Mouse (Mus musculus) frontal cortex, postnatal 10 days (tissue): ENCODE results near the gene Tgfb3.
A peak's percentile ranks its signal among the peaks of the same experiment; 100 is the strongest.

Source experiments
- DNase-seq, 2 experiments: peaks; one replicate each; pipeline ENCODE4 v3.0.0; 2022; ENCODE audit warnings: low spot score in 2 of 2, mixed read lengths in 1 of 2

Gene Tgfb3

GRCm38 (mm10) chr12:86079202-86079667 is 394 bp upstream of the Tgfb3 start:
- peak; percentile 77 to 90 for DNase-seq

- no peak for DNase-seq
Observed at GRCm38 (mm10) chr12:86078176-86078552, 677 bp downstream of the Tgfb3 start.

GRCm38 (mm10) chr12:86077736-86078135 is 1.1 kb downstream of the Tgfb3 start:
- no peak for DNase-seq

- no peak for DNase-seq
Observed at GRCm38 (mm10) chr12:86077322-86077721, 1.5 kb downstream of the Tgfb3 start.

GRCm38 (mm10) chr12:86076321-86076901 is 2.4 kb downstream of the Tgfb3 start:
- DNase-seq, result no peak

- DNase-seq, result no peak
Observed at GRCm38 (mm10) chr12:86075358-86075757, 3.5 kb downstream of the Tgfb3 start.

- no peak for DNase-seq
Observed at GRCm38 (mm10) chr12:86074681-86075080, 4.2 kb downstream of the Tgfb3 start.

- no peak for DNase-seq
Observed at GRCm38 (mm10) chr12:86071432-86071831, 7.4 kb downstream of the Tgfb3 start.

- no peak for DNase-seq
Observed at GRCm38 (mm10) chr12:86064796-86065195, 14.0 kb downstream of the Tgfb3 start.

GRCm38 (mm10) chr12:86059341-86059740 is 19.5 kb downstream of the Tgfb3 start:
- no peak for DNase-seq

GRCm38 (mm10) chr12:86057516-86057915 is 21.3 kb downstream of the Tgfb3 start:
- DNase-seq, result no peak

- no peak for DNase-seq
Observed at GRCm38 (mm10) chr12:86056976-86057375, 21.9 kb downstream of the Tgfb3 start.

GRCm38 (mm10) chr12:86055306-86055705 is 23.5 kb downstream of the Tgfb3 start:
- DNase-seq, result no peak

GRCm38 (mm10) chr12:86051477-86051876 is 27.4 kb downstream of the Tgfb3 start:
- DNase-seq, result no peak

- DNase-seq, result no peak
Observed at GRCm38 (mm10) chr12:86049813-86050212, 29.0 kb downstream of the Tgfb3 start.

GRCm38 (mm10) chr12:86047376-86047775 is 31.5 kb downstream of the Tgfb3 start:
- no peak for DNase-seq

- no peak for DNase-seq
Observed at GRCm38 (mm10) chr12:86046776-86047175, 32.1 kb downstream of the Tgfb3 start.

GRCm38 (mm10) chr12:86046141-86046540 is 32.7 kb downstream of the Tgfb3 start:
- no peak for DNase-seq

GRCm38 (mm10) chr12:86039751-86040150 is 39.1 kb downstream of the Tgfb3 start:
- DNase-seq, result no peak

GRCm38 (mm10) chr12:86039078-86039477 is 39.8 kb downstream of the Tgfb3 start:
- no peak for DNase-seq

- no peak for DNase-seq
Observed at GRCm38 (mm10) chr12:86037235-86037921, 41.5 kb downstream of the Tgfb3 start.

GRCm38 (mm10) chr12:86036368-86037166 is 42.3 kb downstream of the Tgfb3 start:
- no peak for DNase-seq

GRCm38 (mm10) chr12:86035586-86035985 is 43.3 kb downstream of the Tgfb3 start:
- DNase-seq, result no peak
